Mouse (Mus musculus): ENCODE results near the gene Dennd1a.

GRCm38 (mm10) chr2:37963362-37963761, 323.8 kb downstream of the Dennd1a start:
- no peak for TF ChIP-seq EP300 (optimal IDR thresholded peaks at IDR 0.05)
- no peak for TF ChIP-seq CTCF (IDR thresholded peaks at IDR 0.05; ENCODE audit: low read depth)

Measured in stomach, postnatal 0 days (tissue).